Mouse (Mus musculus) cerebellum, adult 9-11 months (tissue): ENCODE measurements at regions not wholly inside any gene's neighbourhood (a gene's known extent, or its start where the extent isn't known, plus 50 kb on each side); places are given as distances from the start of the nearest gene placed in this dataset.
"Not testable (repeated sequence)": the region's sequence is repeated elsewhere in the genome, so short reads cannot be mapped to it uniquely, and the experiment has no call there.

Experiments
- DNase-seq: peaks from one replicate; pipeline ENCODE4 v3.0.0; 2022

GRCm38 (mm10) chr12:11037951-11038350, 112.9 kb downstream of the Kcns3 start:
- DNase-seq: no peak

DNA sequence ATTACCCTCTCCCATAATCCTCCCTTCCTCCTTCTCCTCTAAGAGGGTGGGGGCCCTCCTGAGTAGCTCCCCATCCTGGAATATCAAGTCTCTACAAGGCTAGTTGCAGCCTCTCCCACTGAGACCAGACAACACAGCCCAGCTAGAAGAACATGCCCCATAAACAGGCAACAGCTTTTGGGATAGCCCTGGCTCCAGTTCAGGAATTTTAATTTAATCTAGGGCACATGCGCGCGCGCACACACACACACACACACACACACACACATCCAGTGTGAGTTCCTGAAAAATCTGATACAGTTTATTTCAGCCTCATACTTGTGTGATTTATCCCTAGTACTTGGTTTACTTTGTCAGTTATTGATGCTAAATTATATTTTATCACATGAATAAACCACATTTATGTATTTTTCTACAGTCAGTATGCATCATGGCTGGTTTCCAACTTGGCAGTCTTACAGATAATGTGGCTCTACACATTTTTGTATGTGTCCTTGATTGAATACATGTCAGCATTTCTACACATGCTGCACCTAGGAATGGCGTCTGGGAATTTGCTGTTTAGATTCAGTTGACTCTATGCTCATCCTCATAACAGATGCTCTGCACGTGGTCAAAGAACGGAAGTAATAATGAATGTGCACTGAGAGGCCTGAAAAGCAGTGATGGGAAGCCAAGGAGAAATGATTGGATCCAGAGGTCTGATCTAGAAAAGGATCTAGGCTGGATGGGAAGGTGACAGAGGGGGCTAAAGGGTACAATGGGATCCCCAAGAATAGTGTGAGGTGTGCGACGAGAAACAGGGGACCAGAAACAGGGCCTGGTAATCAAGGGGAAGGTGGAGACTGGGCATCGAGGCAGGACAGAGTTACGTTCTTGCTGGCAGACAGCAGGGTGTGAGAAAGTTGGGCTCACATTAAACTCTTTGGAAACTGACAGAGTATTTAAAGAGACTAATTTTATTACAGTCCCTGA, 130.0 kb downstream of the Kcns3 start:
- no peak for DNase-seq

- DNase-seq: no peak
Measured at GRCm38 (mm10) chr12:11011159-11011558, 139.7 kb downstream of the Kcns3 start.

DNA sequence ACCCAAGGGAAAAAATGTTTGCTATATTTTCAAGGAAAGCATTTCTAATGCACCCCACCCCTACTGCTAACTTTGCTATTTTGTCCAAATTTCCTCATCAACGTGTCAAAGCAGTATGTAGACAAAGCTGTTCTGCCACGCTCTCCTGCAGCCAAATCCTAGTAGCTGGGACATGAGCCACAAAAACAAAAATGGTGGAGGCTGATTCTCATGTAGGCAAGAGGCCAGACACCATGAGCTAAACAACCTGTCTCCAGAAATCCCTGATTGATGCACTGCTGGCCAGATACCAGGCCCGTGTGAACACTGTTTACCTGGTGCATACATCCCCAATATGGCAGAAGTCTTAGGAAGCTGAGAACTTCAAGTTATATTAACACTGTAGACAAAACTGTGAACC, 166.6 kb downstream of the Kcns3 start:
- DNase-seq: no peak

DNA sequence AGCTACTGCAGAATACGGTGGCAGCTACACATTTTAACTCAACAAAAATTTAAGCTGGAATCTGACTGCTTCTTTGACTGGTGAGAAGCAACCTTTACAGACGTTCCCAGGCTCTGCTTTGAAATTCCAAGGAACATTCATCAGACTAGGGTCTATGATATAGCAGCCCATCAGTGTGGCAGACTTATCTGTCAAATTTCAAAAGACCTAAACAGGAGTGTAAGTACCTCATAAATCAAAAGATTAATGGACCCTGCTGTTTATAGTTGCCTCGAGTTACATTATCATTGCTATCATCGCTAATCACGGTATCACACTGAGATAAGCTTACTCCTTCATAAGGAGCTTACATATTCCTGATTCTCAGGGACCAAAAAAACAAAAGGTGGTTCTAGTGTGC, 201.7 kb downstream of the Kcns3 start:
- no peak for DNase-seq

GRCm38 (mm10) chr12:10941064-10941463, 209.8 kb downstream of the Kcns3 start:
- DNase-seq: no peak

- DNase-seq: not testable (repeated sequence)
Measured at GRCm38 (mm10) chr12:10900054-10900453, 250.8 kb downstream of the Kcns3 start.

DNA sequence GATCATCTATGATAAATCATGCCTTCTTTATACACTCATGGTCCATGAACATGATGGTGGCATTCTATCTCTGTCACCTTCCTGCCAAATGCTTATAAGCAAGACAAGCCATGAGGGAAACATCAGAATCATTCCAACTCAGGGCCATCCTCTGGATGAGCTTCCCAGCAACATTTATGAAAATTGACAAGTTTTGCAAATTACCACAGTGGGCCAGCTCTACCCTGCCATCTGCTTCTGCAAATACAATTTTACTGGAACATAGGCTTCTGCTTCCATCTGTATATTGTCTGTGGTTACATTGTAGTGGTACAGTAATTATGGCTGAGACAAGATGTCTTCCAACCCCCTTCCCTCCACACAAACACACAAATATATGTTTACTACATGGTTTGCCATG, 272.1 kb downstream of the Kcns3 start:
- DNase-seq: no peak

DNA sequence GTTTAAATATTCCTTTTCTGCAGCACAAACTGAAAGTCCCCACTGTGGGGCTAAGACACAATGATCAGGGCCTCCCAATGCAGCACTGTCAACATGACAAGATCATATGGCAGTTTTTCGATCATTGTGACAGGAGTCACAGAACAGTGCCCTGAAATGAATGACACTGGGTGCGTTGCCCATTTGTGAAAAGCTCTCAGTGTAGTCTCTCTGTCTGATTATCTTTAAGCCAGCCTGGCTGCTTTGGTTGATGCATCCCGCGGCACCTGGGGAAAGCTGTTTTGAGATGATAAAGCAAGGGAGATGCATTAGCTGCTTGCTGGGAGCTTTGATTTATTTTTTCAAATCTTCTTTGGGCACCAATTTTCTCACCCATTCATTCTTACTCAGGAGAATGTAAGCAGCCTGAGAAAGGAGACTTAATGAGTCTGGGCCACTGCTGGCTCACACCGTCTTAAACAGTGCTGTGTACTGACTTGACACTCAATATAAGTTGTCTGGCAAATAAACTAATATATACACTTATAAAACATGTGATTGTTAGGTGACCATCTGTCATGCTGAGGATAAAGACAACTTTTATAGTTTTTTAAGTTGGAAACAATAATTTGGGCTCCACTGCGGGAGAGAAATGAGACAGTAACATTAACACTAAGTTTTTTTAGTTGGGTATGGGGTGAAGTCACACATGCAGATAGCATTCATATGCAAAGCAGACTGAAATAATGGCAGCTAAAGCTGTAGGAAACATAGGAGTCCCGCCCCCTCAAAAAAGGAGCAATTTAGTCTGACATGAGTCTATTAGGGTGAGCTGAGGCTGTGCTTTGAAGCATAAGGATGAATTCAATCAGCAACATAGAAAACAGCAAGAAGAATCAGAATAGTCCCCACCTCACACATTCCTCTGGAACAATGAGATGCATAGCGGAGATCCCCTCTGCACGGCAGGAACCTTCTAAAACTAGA, 276.0 kb downstream of the Kcns3 start:
- DNase-seq: no peak

GRCm38 (mm10) chr12:10873716-10874401, 277.0 kb downstream of the Kcns3 start:
- no peak for DNase-seq

DNA sequence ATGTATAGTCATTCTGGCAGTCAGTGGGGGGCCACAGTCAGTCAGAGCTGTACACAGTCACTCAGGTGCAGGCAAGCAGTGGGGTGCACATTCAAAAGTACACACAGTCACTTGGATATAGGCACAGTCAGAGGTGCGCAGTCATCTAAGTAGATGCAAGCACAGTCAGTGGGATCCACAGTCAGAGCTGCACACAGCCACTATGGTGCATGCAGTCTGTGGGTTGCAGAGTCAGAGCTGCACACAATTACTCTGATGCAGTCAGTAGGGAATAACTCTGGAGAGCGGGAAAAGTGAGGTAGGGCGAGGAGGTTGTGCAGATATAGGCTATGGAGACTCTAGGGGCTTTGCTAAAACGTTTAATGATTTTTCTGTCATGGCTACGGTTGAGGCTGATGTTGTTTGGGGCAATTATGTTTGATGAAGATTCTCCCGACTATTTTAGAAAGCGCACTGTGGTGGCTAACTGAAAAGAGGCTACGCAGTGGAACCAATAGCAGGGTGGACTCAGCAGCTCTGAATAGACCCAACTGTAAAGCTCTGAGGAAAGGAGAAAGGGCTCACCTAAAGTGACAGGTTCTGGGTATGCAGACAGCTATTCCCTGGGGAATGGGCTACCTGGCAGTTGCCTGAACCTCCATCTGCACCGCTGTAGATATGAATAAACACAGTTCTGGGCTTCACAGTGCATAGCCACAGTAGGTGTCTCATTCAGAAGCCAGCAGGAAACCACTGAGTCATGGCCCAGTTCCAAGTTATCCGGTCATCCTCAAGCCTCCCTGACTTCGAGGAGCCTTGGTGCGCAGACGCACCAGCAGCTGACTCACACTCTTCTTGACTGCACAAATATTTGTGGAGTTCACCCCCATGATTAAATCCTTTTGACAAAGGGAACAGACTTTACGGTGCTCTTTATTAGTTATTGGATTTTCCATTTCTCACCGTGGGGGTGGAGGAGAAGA, 282.9 kb downstream of the Kcns3 start:
- DNase-seq: no peak

GRCm38 (mm10) chr12:10866907-10867538, 283.8 kb downstream of the Kcns3 start:
- peak; percentile 60 for DNase-seq

GRCm38 (mm10) chr12:10865294-10865693, 285.6 kb downstream of the Kcns3 start:
- DNase-seq: no peak

GRCm38 (mm10) chr12:10820335-10820734, 330.5 kb downstream of the Kcns3 start:
- no peak for DNase-seq

DNA sequence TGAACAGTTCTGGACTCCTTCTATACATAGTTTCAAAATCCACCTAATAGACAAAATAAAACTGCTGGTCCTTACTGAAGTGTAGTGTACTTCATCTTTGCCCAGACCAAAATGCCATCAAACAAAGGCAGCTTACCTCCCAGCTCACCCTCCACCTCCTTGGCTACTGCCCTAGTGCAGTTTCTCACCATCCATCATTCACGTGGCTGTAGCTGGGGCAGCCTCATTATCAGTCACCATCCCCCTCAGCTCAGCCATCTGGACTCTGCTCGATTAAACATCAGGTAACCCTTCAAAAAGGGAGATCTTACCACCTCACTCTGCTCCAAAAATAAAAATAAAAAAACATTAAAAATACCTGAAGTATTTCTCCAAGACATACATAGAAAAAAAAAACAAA, 332.8 kb downstream of the Kcns3 start:
- DNase-seq: no peak

DNA sequence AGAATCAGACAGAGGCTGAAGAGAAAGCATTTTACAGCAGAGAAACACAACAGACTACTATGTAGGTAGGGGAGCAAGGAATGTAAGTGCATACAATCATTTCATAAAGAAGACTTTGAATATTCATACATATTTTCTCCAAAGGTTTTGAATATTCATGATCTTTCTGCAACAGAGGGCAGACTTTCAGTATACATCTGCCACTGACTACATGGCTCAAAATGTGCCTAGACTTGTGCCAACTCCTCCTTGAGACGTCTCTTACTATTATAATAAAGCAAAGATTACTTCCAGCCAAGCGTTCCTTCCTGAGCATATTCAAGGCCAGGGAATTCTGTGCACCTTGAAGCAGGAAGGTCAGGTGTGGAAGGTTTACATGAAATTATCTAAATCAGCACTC, 333.3 kb downstream of the Kcns3 start:
- DNase-seq: no peak

DNA sequence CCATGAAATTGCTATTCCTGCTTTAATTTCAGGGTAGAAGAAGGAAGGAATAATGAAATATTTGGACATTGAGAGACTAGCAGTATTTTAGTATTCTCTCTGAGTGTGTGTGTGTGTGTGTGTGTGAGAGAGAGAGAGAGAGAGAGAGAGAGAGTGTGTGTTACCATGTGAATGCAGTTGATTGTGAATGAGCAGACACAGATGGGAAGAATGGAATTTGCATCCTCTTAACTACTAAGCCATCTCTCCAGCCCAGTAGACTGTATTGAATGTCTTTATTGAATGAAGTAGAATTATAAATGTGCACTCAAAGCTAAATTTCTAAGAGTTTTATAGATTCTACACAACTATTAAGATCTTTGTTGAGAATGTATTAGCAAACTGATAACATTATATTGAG, 340.3 kb downstream of the Kcns3 start:
- no peak for DNase-seq

GRCm38 (mm10) chr12:10804491-10804890, 346.4 kb downstream of the Kcns3 start:
- DNase-seq: no peak
